Mouse (Mus musculus) limb, embryonic 10.5 days (tissue): ENCODE measurements at regions not wholly inside any gene's neighbourhood (a gene's known extent, or its start where the extent isn't known, plus 50 kb on each side); places are given as distances from the start of the nearest gene placed in this dataset.

Source experiments
- DNase-seq: peaks from one replicate; pipeline ENCODE4 v3.0.0-alpha.2; 2017; ENCODE audit warnings: low spot score
- H3K27ac ChIP-seq: fragments of 300-500 bp; sonication (generic); 2 replicates; pipeline ENCODE4 v1.5.1; 2016; ENCODE audit warnings: mild to moderate bottlenecking
- H3K27me3 ChIP-seq: fragments of 300-500 bp; sonication (generic); 2 replicates; pipeline ENCODE4 v1.6.1; 2016; ENCODE audit warnings: low read depth, mild to moderate bottlenecking; ENCODE audit not compliant: poor library complexity, severe bottlenecking
- H3K36me3 ChIP-seq: fragments of 300-500 bp; sonication (generic); 2 replicates; pipeline ENCODE4 v1.6.1; 2016; ENCODE audit warnings: mild to moderate bottlenecking, moderate library complexity
- H3K4me1 ChIP-seq: fragments of 300-500 bp; sonication (generic); 2 replicates; pipeline ENCODE4 v1.6.1; 2016
- H3K4me3 ChIP-seq: fragments of 300-500 bp; sonication (generic); 2 replicates; pipeline ENCODE4 v1.5.1; 2016; ENCODE audit warnings: mild to moderate bottlenecking, moderate library complexity
- H3K9me3 ChIP-seq: fragments of 300-500 bp; sonication (generic); replicated peaks from 2 replicates; pipeline ENCODE4 v1.6.1; 2016; ENCODE audit warnings: mild to moderate bottlenecking
- WGBS: fragments of 180-500 bp; shearing (Covaris S2); methylation state at CpG from one replicate; pipeline ENCODE4 v1.1.7; 2016; 5-methylcytosine and 5-hydroxymethylcytosine counted together

- no peak overlapping the region for H3K27ac ChIP-seq
- no peak overlapping the region for H3K4me3 ChIP-seq
- 80% methylated on average over 4 of the region's 4 CpGs for WGBS
- peaks cover 13% of the 10 kb centered on the region for H3K4me1 ChIP-seq
- H3K36me3 ChIP-seq, result no peaks in the 10 kb centered on the region
- H3K9me3 ChIP-seq, result no peaks in the 10 kb centered on the region
- 0 out of 2 replicates have a peak, but pooled peaks cover 6% of the 10 kb centered on the region for H3K27me3 ChIP-seq
- DNase-seq, result no peak
Observed at GRCm38 (mm10) chr3:149413114-149413513, 422.8 kb upstream of the Adgrl2 start.

DNA sequence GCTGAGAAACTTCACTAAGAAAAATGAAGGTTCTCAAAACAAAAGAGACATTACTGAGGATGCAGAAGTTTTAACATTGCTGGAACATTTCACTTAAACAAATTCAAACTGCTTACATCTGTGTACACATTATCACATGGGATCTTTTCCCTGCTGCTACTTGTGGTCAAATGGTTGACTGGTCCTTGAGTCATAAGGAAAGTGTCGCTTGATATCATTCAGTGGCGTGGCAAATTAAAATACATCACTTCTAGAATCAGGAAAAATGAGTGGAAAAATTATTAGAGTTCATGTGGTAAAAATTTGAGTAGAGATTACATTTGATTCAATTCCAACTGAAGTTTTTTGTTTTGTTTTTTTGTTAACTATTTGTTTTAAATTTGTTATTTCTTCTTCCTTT, 420.2 kb upstream of the Adgrl2 start:
- WGBS, result 87% methylated on average over 2 of the region's 2 CpGs
- H3K27me3 ChIP-seq, result no peaks in the 10 kb centered on the region
- no peak for DNase-seq
- H3K4me1 ChIP-seq, result peaks cover 35% of the 10 kb centered on the region
- no peak overlapping the region for H3K27ac ChIP-seq
- H3K9me3 ChIP-seq, result no peaks in the 10 kb centered on the region
- no peak overlapping the region for H3K4me3 ChIP-seq
- no peaks in the 10 kb centered on the region for H3K36me3 ChIP-seq

GRCm38 (mm10) chr3:149408858-149409257, 418.5 kb upstream of the Adgrl2 start:
- H3K9me3 ChIP-seq, result no peaks in the 10 kb centered on the region
- H3K27me3 ChIP-seq, result no peaks in the 10 kb centered on the region
- no peak overlapping the region for H3K4me3 ChIP-seq
- H3K27ac ChIP-seq, result no peak overlapping the region
- no peak for DNase-seq
- H3K4me1 ChIP-seq, result peaks cover 51% of the 10 kb centered on the region
- H3K36me3 ChIP-seq, result no peaks in the 10 kb centered on the region
- 90% methylated on average over 3 of the region's 3 CpGs for WGBS

GRCm38 (mm10) chr3:149405872-149406271, 415.5 kb upstream of the Adgrl2 start:
- H3K27ac ChIP-seq, result no peak overlapping the region
- DNase-seq, result no peak
- H3K4me1 ChIP-seq, result peaks cover 42% of the 10 kb centered on the region
- 68% methylated on average over 3 of the region's 3 CpGs for WGBS
- H3K36me3 ChIP-seq, result no peaks in the 10 kb centered on the region
- H3K4me3 ChIP-seq, result no peak overlapping the region
- no peaks in the 10 kb centered on the region for H3K27me3 ChIP-seq
- no peaks in the 10 kb centered on the region for H3K9me3 ChIP-seq

DNA sequence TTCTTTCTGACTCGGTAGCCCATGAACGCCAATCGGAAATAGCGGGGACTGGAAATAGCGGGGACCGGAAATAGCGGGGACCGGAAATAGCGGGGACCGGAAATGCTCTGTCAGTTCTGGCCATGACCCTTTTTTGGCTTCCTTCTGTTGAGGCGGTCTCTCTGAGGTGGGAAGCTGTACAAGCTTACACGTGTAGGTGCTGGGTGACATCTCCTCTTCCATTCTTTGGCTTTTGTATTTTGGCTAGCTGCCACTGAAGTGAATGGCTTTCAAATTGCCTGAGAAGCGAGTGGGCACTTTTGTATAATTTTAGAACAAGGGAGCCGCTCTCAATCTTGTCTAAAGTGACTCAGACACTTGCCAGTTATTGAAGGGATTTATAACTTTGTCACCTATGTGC, 414.3 kb upstream of the Adgrl2 start:
- no peaks in the 10 kb centered on the region for H3K27me3 ChIP-seq
- DNase-seq, result no peak

DNA sequence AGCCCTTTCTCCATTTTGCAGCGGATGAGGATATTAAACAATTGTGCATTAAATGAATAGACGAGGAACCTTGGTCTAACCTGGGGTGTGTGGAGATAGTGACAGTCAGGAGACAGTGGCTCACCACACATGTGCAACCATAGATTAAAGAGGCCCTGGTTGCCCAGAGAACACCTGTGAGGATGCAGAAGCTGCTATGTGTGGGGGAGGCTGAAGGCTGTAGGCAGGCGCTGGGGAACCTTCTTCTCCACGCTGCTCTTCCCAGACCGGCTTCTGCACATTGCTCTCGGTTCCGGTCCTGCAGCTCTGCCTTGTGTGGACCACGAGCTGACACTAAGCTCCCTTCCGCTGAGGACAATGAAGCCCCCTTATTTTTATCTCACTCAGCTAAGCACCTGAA, 412.1 kb upstream of the Adgrl2 start:
- Histone ChIP-seq H3K4me3 (no peak overlapping the region), H3K27me3 (no peaks in the 10 kb centered on the region), H3K9me3 (no peaks in the 10 kb centered on the region), H3K4me1 (peaks cover 37% of the 10 kb centered on the region), H3K27ac (no peak overlapping the region), H3K36me3 (no peaks in the 10 kb centered on the region)
- WGBS, result 89% methylated on average over 9 of the region's 9 CpGs
- DNase-seq, result no peak

More for the DNA sequence above, 414.3 kb upstream of the Adgrl2 start:
- no peak overlapping the region for H3K4me3 ChIP-seq
- no peak overlapping the region for H3K27ac ChIP-seq
- WGBS, result 87% methylated on average over 14 of the region's 14 CpGs
- H3K9me3 ChIP-seq, result no peaks in the 10 kb centered on the region
- peaks cover 42% of the 10 kb centered on the region for H3K4me1 ChIP-seq
- H3K36me3 ChIP-seq, result no peaks in the 10 kb centered on the region

DNA sequence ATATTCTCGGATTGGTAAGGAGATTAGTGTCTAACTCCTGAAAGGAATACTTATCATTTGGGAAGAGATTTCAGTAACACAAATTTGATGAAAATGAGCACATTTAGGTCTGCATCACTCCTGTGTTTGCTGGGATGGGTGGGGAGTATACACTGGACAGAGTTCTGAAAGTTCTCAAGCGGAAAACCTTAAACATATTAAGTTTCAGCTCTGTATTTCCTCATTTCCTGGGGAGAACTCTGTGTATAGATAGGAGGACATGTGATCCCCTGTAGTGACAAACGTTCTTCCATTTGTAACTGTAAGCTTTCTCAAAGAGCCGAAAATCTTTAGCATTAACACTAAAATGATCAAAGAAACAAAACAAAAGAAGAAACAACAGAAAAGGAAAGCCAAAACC, 404.7 kb upstream of the Adgrl2 start:
- Histone ChIP-seq H3K4me3 (no peak overlapping the region), H3K4me1 (no peaks in the 10 kb centered on the region; the same call in 1 of the 2 replicates), H3K9me3 (no peaks in the 10 kb centered on the region), H3K27ac (no peak overlapping the region), H3K36me3 (no peaks in the 10 kb centered on the region), H3K27me3 (no peaks in the 10 kb centered on the region)
- DNase-seq, result no peak
- WGBS, result 69% methylated on average over 4 of the region's 4 CpGs

- no peaks in the 10 kb centered on the region for H3K36me3 ChIP-seq
- H3K27me3 ChIP-seq, result no peaks in the 10 kb centered on the region
- no peak for DNase-seq
- no peak overlapping the region for H3K27ac ChIP-seq
- H3K4me1 ChIP-seq, result no peaks in the 10 kb centered on the region; the same call in 1 of the 2 replicates
- H3K4me3 ChIP-seq, result no peak overlapping the region
- H3K9me3 ChIP-seq, result no peaks in the 10 kb centered on the region
- 65% methylated on average over 4 of the region's 4 CpGs for WGBS
Observed at GRCm38 (mm10) chr3:149393317-149394172, 403.2 kb upstream of the Adgrl2 start.

DNA sequence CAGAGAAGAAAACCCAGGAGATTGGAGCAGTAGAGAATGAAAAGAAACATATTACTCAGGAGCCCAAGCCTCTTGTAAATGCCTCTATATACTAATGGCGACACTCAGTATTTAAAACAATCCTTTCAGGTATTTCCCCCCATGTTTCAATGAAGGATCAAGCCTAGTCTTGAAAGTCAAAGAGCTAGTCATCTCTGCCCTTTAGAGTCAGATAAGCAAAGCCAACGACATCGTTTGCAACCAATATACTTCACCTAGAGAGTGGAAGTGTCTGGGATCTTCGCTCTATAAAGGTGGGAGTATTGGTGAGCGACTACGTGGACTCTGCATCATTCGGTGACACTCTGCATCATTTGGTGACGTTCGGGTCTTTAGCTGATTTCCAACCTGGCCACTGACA, 401.8 kb upstream of the Adgrl2 start:
- peaks cover 7% of the 10 kb centered on the region for H3K4me1 ChIP-seq
- no peaks in the 10 kb centered on the region for H3K27me3 ChIP-seq
- 96% methylated on average over 9 of the region's 9 CpGs for WGBS
- H3K9me3 ChIP-seq, result no peaks in the 10 kb centered on the region
- H3K27ac ChIP-seq, result no peak overlapping the region
- H3K4me3 ChIP-seq, result no peak overlapping the region
- no peaks in the 10 kb centered on the region for H3K36me3 ChIP-seq
- no peak for DNase-seq

DNA sequence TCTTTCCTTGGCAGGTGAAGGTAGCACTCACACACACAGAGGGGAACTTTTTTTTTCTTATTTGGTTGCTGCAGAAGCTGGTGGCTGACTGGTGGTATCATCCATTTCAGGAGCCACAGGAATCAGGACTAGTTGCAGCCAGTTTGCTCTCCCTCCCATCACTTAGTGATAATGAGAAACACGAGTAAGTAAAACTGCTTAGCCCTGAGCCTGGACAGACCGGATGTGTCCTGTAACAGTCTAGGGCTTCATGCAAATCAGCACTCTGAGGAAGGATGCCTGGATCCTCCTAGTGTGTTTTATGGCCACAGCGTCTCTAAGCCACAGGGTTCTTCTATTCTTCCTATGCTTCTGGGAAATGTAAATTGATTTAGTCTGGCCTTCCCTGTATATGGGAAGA, 397.2 kb upstream of the Adgrl2 start:
- no peak overlapping the region for H3K27ac ChIP-seq
- H3K4me1 ChIP-seq, result peaks cover 10% of the 10 kb centered on the region
- no peak for DNase-seq
- no peaks in the 10 kb centered on the region for H3K9me3 ChIP-seq
- H3K4me3 ChIP-seq, result no peak overlapping the region
- 16% methylated on average over 3 of the region's 3 CpGs for WGBS
- H3K36me3 ChIP-seq, result no peaks in the 10 kb centered on the region
- H3K27me3 ChIP-seq, result no peaks in the 10 kb centered on the region

- Histone ChIP-seq H3K4me3 (no peak overlapping the region), H3K4me1 (peaks cover 11% of the 10 kb centered on the region), H3K27ac (no peak overlapping the region), H3K27me3 (no peaks in the 10 kb centered on the region), H3K9me3 (no peaks in the 10 kb centered on the region), H3K36me3 (no peaks in the 10 kb centered on the region)
- WGBS, result 93% methylated on average over 2 of the region's 2 CpGs
- no peak for DNase-seq
Observed at GRCm38 (mm10) chr3:149386027-149386426, 395.7 kb upstream of the Adgrl2 start.

GRCm38 (mm10) chr3:149385336-149385735, 395.0 kb upstream of the Adgrl2 start:
- H3K27me3 ChIP-seq, result no peaks in the 10 kb centered on the region
- peaks cover 15% of the 10 kb centered on the region for H3K4me1 ChIP-seq
- no peak overlapping the region for H3K4me3 ChIP-seq
- 49% methylated on average over 6 of the region's 6 CpGs for WGBS
- H3K27ac ChIP-seq, result no peak overlapping the region
- DNase-seq, result no peak
- no peaks in the 10 kb centered on the region for H3K36me3 ChIP-seq
- no peaks in the 10 kb centered on the region for H3K9me3 ChIP-seq

GRCm38 (mm10) chr3:149381559-149382245, 391.3 kb upstream of the Adgrl2 start:
- Histone ChIP-seq H3K27me3 (no peaks in the 10 kb centered on the region), H3K4me3 (no peak overlapping the region), H3K9me3 (no peaks in the 10 kb centered on the region), H3K4me1 (0 out of 2 replicates have a peak, but pooled peaks cover 5% of the 10 kb centered on the region), H3K27ac (no peak overlapping the region), H3K36me3 (no peaks in the 10 kb centered on the region)
- WGBS, result 84% methylated on average over 10 of the region's 10 CpGs
- no peak for DNase-seq
